Mouse (Mus musculus) heart, embryonic 11.5 days (tissue): ENCODE measurements around the gene Slc24a4. TPM values are rescaled to one million over a fixed set of nuclear protein-coding genes. Genes with fewer than 3 reads are reported as not detected.

Experiments used
- ATAC-seq: fragments of 200-750 bp; cut with Nextera tagmentation; replicated peaks from 2 replicates; pipeline ENCODE4 v1.8.0; 2017; ENCODE audit warnings: moderate library complexity; ENCODE audit not compliant: insufficient number of reproducible peaks, low FRiP score, low TSS enrichment
- H3K27ac ChIP-seq: fragments of 300-500 bp; sonication (generic); 2 replicates; pipeline ENCODE4 v1.5.1; 2014; ENCODE audit warnings: mild to moderate bottlenecking, low read depth, low read length
- H3K27me3 ChIP-seq: fragments of 300-500 bp; sonication (generic); 2 replicates; pipeline ENCODE4 v1.6.1; 2014; ENCODE audit warnings: mild to moderate bottlenecking, low read length, mixed read lengths; ENCODE audit not compliant: control insufficient read depth, insufficient read depth
- H3K36me3 ChIP-seq: fragments of 300-500 bp; sonication (generic); 2 replicates; pipeline ENCODE4 v1.6.1; 2014; ENCODE audit warnings: mild to moderate bottlenecking, low read length, moderate library complexity, mixed read lengths; ENCODE audit not compliant: control insufficient read depth, insufficient read depth
- H3K4me1 ChIP-seq: fragments of 300-500 bp; sonication (generic); 2 replicates; pipeline ENCODE4 v1.6.1; 2014; ENCODE audit warnings: low read length; ENCODE audit not compliant: control insufficient read depth, insufficient read depth
- H3K4me2 ChIP-seq: fragments of 300-500 bp; sonication (generic); 2 replicates; pipeline ENCODE4 v1.6.1; 2014; ENCODE audit warnings: mild to moderate bottlenecking, moderate library complexity
- H3K4me3 ChIP-seq: fragments of 300-500 bp; sonication (generic); 2 replicates; pipeline ENCODE4 v1.5.1; 2014; ENCODE audit warnings: low read depth, low read length
- H3K9ac ChIP-seq: fragments of 300-500 bp; sonication (generic); 2 replicates; pipeline ENCODE4 v1.6.1; 2014; ENCODE audit warnings: mild to moderate bottlenecking, low read depth, low read length, moderate library complexity
- H3K9me3 ChIP-seq: fragments of 300-500 bp; sonication (generic); replicated peaks from 2 replicates; pipeline ENCODE4 v1.6.1; 2016; ENCODE audit warnings: low read length; ENCODE audit not compliant: control insufficient read depth
- WGBS: fragments of 180-500 bp; shearing (Covaris S2); extraction: QIAGEN DNeasy Blood & Tissue Kit; methylation state at CpG from one replicate; pipeline ENCODE4 v1.1.7; 2014; ENCODE audit not compliant: insufficient replicate concordance; 5-methylcytosine and 5-hydroxymethylcytosine counted together
- polyA plus RNA-seq: library from polyadenylated mRNA; unstranded; fragments of >200 nt; fragmentation: Nextera tagmentation; extraction: Ambion mirVana; gene quantifications from 2 replicates; pipeline ENCODE4 v1.2.1, GENCODE M21; 2014

The Slc24a4 gene
- polyA plus RNA-seq: 1.8 and 1.9 TPM in 2 replicates

- peak; percentile 45 for ATAC-seq
- peak within 1 kb of the TSS; percentile 60 for H3K4me3 ChIP-seq
- peaks cover 5% of the 10 kb centered on the region for H3K4me1 ChIP-seq
- H3K9me3 ChIP-seq: no peaks in the 10 kb centered on the region
- H3K36me3 ChIP-seq: no peaks in the 10 kb centered on the region
- WGBS: under 1% methylated on average over 33 of the region's 34 CpGs
- no peak within 1 kb of the TSS for H3K27ac ChIP-seq
- peak within 1 kb of the TSS; percentile 98 for H3K4me2 ChIP-seq
- peaks cover 42% of the 10 kb centered on the region for H3K27me3 ChIP-seq
- H3K9ac ChIP-seq: peak within 1 kb of the TSS; percentile 57
Measured at GRCm38 (mm10) chr12:102128081-102128790, at the start of gene Slc24a4. TSS of gene Slc24a4 (plus strand) at chr12:102128733.

GRCm38 (mm10) chr12:102082648-102083425 is 45.7 kb upstream of the Slc24a4 start:
- H3K36me3 ChIP-seq: no peaks in the 10 kb centered on the region
- no peaks in the 10 kb centered on the region for H3K4me1 ChIP-seq
- H3K4me2 ChIP-seq: no peak overlapping the region
- no peak overlapping the region for H3K27ac ChIP-seq
- ATAC-seq: no peak
- no peak overlapping the region for H3K4me3 ChIP-seq
- 73% methylated on average over 13 of the region's 13 CpGs for whole genome bisulfite sequencing
- no peaks in the 10 kb centered on the region for H3K9me3 ChIP-seq
- no peaks in the 10 kb centered on the region for H3K27me3 ChIP-seq
- no peak overlapping the region for H3K9ac ChIP-seq

DNA sequence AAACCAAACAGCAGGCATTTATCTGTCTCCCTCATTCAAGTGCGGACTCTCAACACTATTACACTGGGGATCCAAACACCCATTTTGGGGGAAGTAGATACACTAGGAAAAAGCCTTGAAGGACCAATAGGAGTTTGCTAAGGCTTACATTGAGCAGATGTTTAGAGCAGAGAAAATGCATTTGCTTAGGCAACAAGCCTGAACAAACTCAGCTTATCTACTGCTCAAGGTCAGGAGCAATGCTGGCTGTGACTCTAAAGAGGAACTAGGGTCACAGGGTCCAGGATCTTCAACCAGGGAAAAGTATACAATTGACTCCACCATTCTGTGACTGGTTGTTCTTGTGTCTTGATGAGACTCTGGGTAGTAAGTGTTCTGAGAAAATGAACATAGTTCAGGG is 38.0 kb upstream of the Slc24a4 start:
- Histone ChIP-seq H3K9ac (no peak overlapping the region), H3K9me3 (no peaks in the 10 kb centered on the region), H3K36me3 (no peaks in the 10 kb centered on the region), H3K27me3 (no peaks in the 10 kb centered on the region), H3K4me2 (no peak overlapping the region), H3K4me3 (no peak overlapping the region), H3K4me1 (peaks cover 9% of the 10 kb centered on the region; the same call in 1 of the 2 replicates), H3K27ac (no peak overlapping the region)
- no peak for ATAC-seq
- 73% methylated on average over 1 of the region's 1 CpGs for WGBS

- Histone ChIP-seq H3K9ac (no peak overlapping the region), H3K27me3 (no peaks in the 10 kb centered on the region), H3K36me3 (no peaks in the 10 kb centered on the region), H3K4me2 (no peak overlapping the region), H3K4me1 (peaks cover 9% of the 10 kb centered on the region; the same call in 1 of the 2 replicates), H3K27ac (no peak overlapping the region), H3K4me3 (no peak overlapping the region), H3K9me3 (no peaks in the 10 kb centered on the region)
- 65% methylated on average over 15 of the region's 15 CpGs for WGBS
- ATAC-seq: peak; percentile 46; the same call in 1 of the 2 replicates
Measured at GRCm38 (mm10) chr12:102092342-102093094, 36.0 kb upstream of the Slc24a4 start.

- Histone ChIP-seq H3K27ac (no peak overlapping the region), H3K4me2 (no peak overlapping the region), H3K36me3 (no peaks in the 10 kb centered on the region), H3K9ac (no peak overlapping the region), H3K9me3 (no peaks in the 10 kb centered on the region), H3K4me1 (no peaks in the 10 kb centered on the region), H3K4me3 (no peak overlapping the region), H3K27me3 (no peaks in the 10 kb centered on the region)
- 48% methylated on average over 1 of the region's 1 CpGs for WGBS
- no peak for ATAC-seq
Measured at GRCm38 (mm10) chr12:102105990-102106389, 22.5 kb upstream of the Slc24a4 start.

GRCm38 (mm10) chr12:102108851-102109250 is 19.7 kb upstream of the Slc24a4 start:
- Histone ChIP-seq H3K4me2 (no peak overlapping the region), H3K36me3 (no peaks in the 10 kb centered on the region)
- ATAC-seq: no peak

GRCm38 (mm10) chr12:102112491-102112890 is 16.0 kb upstream of the Slc24a4 start:
- 62% methylated on average over 4 of the region's 4 CpGs for WGBS
- no peak overlapping the region for H3K4me3 ChIP-seq
- H3K27me3 ChIP-seq: no peaks in the 10 kb centered on the region
- 0 out of 2 replicates have a peak, but pooled peaks cover under 1% of the 10 kb centered on the region for H3K4me1 ChIP-seq
- no peak for ATAC-seq
- H3K9me3 ChIP-seq: no peaks in the 10 kb centered on the region
- H3K27ac ChIP-seq: no peak overlapping the region
- H3K4me2 ChIP-seq: no peak overlapping the region
- H3K9ac ChIP-seq: no peak overlapping the region
- H3K36me3 ChIP-seq: no peaks in the 10 kb centered on the region

More at GRCm38 (mm10) chr12:102108851-102109250, 19.7 kb upstream of the Slc24a4 start:
- Histone ChIP-seq H3K9ac (no peak overlapping the region), H3K9me3 (no peaks in the 10 kb centered on the region), H3K27me3 (no peaks in the 10 kb centered on the region), H3K27ac (no peak overlapping the region), H3K4me1 (no peaks in the 10 kb centered on the region), H3K4me3 (no peak overlapping the region)

DNA sequence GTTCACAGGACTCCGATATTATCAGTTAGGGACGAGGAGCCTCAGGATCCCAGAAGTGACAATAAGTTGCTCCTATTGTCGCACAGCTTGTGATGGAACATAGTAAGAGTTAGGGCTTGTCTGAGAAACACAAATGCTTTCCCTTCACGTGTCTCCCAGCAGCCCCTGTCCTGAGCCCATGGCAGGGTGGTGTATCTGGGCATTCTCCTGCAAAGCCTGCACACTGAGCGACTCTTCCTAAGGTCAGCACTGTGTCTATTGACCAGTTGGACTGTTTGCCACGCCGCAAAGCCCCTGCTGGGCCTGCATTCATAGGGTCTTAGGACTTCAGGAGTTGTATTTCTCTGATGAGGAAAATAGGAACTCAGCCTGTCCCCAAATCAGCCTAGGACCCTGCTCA is 15.6 kb upstream of the Slc24a4 start:
- no peak overlapping the region for H3K27ac ChIP-seq
- no peak overlapping the region for H3K4me2 ChIP-seq
- no peaks in the 10 kb centered on the region for H3K36me3 ChIP-seq
- 70% methylated on average over 7 of the region's 7 CpGs for WGBS
- no peak for ATAC-seq
- no peak overlapping the region for H3K4me3 ChIP-seq
- no peaks in the 10 kb centered on the region for H3K9me3 ChIP-seq
- peaks cover 5% of the 10 kb centered on the region for H3K4me1 ChIP-seq
- no peak overlapping the region for H3K9ac ChIP-seq
- no peaks in the 10 kb centered on the region for H3K27me3 ChIP-seq
